Mouse (Mus musculus): ENCODE results near the gene Terb1. TPM values are rescaled to one million over a fixed set of nuclear protein-coding genes. Genes with fewer than 3 reads are reported as not detected.

Terb1 gene
- polyA plus RNA-seq, 1 experiment from 2014 or later = 0.41 TPM

- H3K9me3 ChIP-seq = no peaks in the 10 kb centered on the region
- H3K4me1 ChIP-seq (replicated peaks) = peaks cover 11% of the 10 kb centered on the region
- H3K4me3 ChIP-seq (replicated peaks) = no peak overlapping the region
- WGBS = 59% methylated on average over 6 of the region's 6 CpGs
- H3K9ac ChIP-seq = no peak overlapping the region
- no peak overlapping the region for H3K4me2 ChIP-seq (replicated peaks)
- no peaks in the 10 kb centered on the region for H3K36me3 ChIP-seq
- ATAC-seq = no peak
- H3K27ac ChIP-seq = no peak overlapping the region
- H3K27me3 ChIP-seq (replicated peaks) = no peaks in the 10 kb centered on the region
Observed at GRCm38 (mm10) chr8:104445248-104445647, 64.5 kb downstream of the Terb1 start.

- Histone ChIP-seq H3K4me3 (replicated peaks) (peak overlapping the region; percentile 96), H3K9ac (no peak overlapping the region), H3K27me3 (replicated peaks) (no peaks in the 10 kb centered on the region), H3K4me2 (replicated peaks) (peak overlapping the region; percentile 70; the same call in 1 of the 2 replicates), H3K4me1 (replicated peaks) (peaks cover 11% of the 10 kb centered on the region), H3K27ac (no peak overlapping the region), H3K36me3 (peaks cover 6% of the 10 kb centered on the region; the same call in 1 of the 2 replicates), H3K9me3 (no peaks in the 10 kb centered on the region)
- peak; percentile 10 for ATAC-seq
- 68% methylated on average over 7 of the region's 7 CpGs for WGBS
Observed at GRCm38 (mm10) chr8:104443125-104443679, 66.5 kb downstream of the Terb1 start.

- Histone ChIP-seq H3K4me2 (replicated peaks) (peak within 1 kb of the TSS; percentile 70), H3K4me1 (replicated peaks) (peaks cover 11% of the 10 kb centered on the region), H3K9me3 (no peaks in the 10 kb centered on the region), H3K36me3 (peaks cover 10% of the 10 kb centered on the region; the same call in 1 of the 2 replicates), H3K9ac (peak within 1 kb of the TSS; percentile 88), H3K27me3 (replicated peaks) (no peaks in the 10 kb centered on the region), H3K4me3 (replicated peaks) (peak within 1 kb of the TSS; percentile 96), H3K27ac (peak within 1 kb of the TSS; percentile 85)
- peak; percentile 91 for ATAC-seq
- WGBS = under 1% methylated on average over 74 of the region's 75 CpGs
Observed at GRCm38 (mm10) chr8:104442299-104443124, 67.2 kb downstream of the Terb1 start, which contains the start of gene Dync1li2. Gene Dync1li2 (minus strand): TSS chr8:104443047.

- WGBS = 53% methylated on average over 7 of the region's 7 CpGs
- H3K4me1 ChIP-seq (replicated peaks) = peaks cover 11% of the 10 kb centered on the region
- peak overlapping the region; percentile 70 for H3K4me2 ChIP-seq (replicated peaks)
- H3K27ac ChIP-seq = 0 out of 2 replicates have a peak overlapping the region, but pooled peaks have one; percentile 85
- peak overlapping the region; percentile 96 for H3K4me3 ChIP-seq (replicated peaks)
- no peaks in the 10 kb centered on the region for H3K27me3 ChIP-seq (replicated peaks)
- peak overlapping the region; percentile 88 for H3K9ac ChIP-seq
- ATAC-seq = no peak
- peaks cover 16% of the 10 kb centered on the region; the same call in 1 of the 2 replicates for H3K36me3 ChIP-seq
- no peaks in the 10 kb centered on the region for H3K9me3 ChIP-seq
Observed at GRCm38 (mm10) chr8:104441613-104442012, 68.1 kb downstream of the Terb1 start.

- no peak overlapping the region for H3K4me3 ChIP-seq (replicated peaks)
- peaks cover 21% of the 10 kb centered on the region for H3K36me3 ChIP-seq
- H3K9me3 ChIP-seq = no peaks in the 10 kb centered on the region
- peaks cover 16% of the 10 kb centered on the region for H3K4me1 ChIP-seq (replicated peaks)
- no peaks in the 10 kb centered on the region for H3K27me3 ChIP-seq (replicated peaks)
- WGBS = 91% methylated on average over 8 of the region's 8 CpGs
- no peak overlapping the region for H3K4me2 ChIP-seq (replicated peaks)
- H3K27ac ChIP-seq = no peak overlapping the region
- no peak for ATAC-seq
- no peak overlapping the region for H3K9ac ChIP-seq
Observed at GRCm38 (mm10) chr8:104439461-104439860, 70.2 kb downstream of the Terb1 start.

GRCm38 (mm10) chr8:104437494-104438135 is 72.1 kb downstream of the Terb1 start:
- H3K4me1 ChIP-seq (replicated peaks) = peaks cover 16% of the 10 kb centered on the region
- no peak overlapping the region for H3K27ac ChIP-seq
- peaks cover 27% of the 10 kb centered on the region for H3K36me3 ChIP-seq
- H3K4me3 ChIP-seq (replicated peaks) = no peak overlapping the region
- no peak overlapping the region for H3K4me2 ChIP-seq (replicated peaks)
- no peak overlapping the region for H3K9ac ChIP-seq
- no peaks in the 10 kb centered on the region for H3K27me3 ChIP-seq (replicated peaks)
- 87% methylated on average over 13 of the region's 13 CpGs for WGBS
- no peaks in the 10 kb centered on the region for H3K9me3 ChIP-seq
- no peak for ATAC-seq

GRCm38 (mm10) chr8:104436591-104436990 is 73.1 kb downstream of the Terb1 start:
- Histone ChIP-seq H3K36me3 (peaks cover 37% of the 10 kb centered on the region), H3K27me3 (replicated peaks) (no peaks in the 10 kb centered on the region), H3K4me3 (replicated peaks) (no peak overlapping the region), H3K4me1 (replicated peaks) (peaks cover 12% of the 10 kb centered on the region), H3K27ac (peak overlapping the region; percentile 29), H3K9ac (no peak overlapping the region), H3K4me2 (replicated peaks) (no peak overlapping the region), H3K9me3 (no peaks in the 10 kb centered on the region)
- WGBS = 93% methylated on average over 4 of the region's 4 CpGs
- no peak for ATAC-seq

GRCm38 (mm10) chr8:104436038-104436437 is 73.7 kb downstream of the Terb1 start:
- Histone ChIP-seq H3K9ac (no peak overlapping the region), H3K4me1 (replicated peaks) (peaks cover 7% of the 10 kb centered on the region), H3K36me3 (peaks cover 42% of the 10 kb centered on the region), H3K27ac (peak overlapping the region; percentile 29), H3K4me2 (replicated peaks) (no peak overlapping the region), H3K9me3 (no peaks in the 10 kb centered on the region), H3K4me3 (replicated peaks) (no peak overlapping the region), H3K27me3 (replicated peaks) (no peaks in the 10 kb centered on the region)
- ATAC-seq = peak; percentile 87
- 48% methylated on average over 12 of the region's 12 CpGs for WGBS

- no peak overlapping the region for H3K9ac ChIP-seq
- peaks cover 50% of the 10 kb centered on the region for H3K36me3 ChIP-seq
- no peak overlapping the region for H3K4me2 ChIP-seq (replicated peaks)
- no peak for ATAC-seq
- H3K9me3 ChIP-seq = no peaks in the 10 kb centered on the region
- H3K4me3 ChIP-seq (replicated peaks) = no peak overlapping the region
- 88% methylated on average over 18 of the region's 18 CpGs for WGBS
- no peak overlapping the region for H3K27ac ChIP-seq
- H3K27me3 ChIP-seq (replicated peaks) = no peaks in the 10 kb centered on the region
- H3K4me1 ChIP-seq (replicated peaks) = 0 out of 2 replicates have a peak, but pooled peaks cover 4% of the 10 kb centered on the region
Observed at GRCm38 (mm10) chr8:104434826-104435354, 74.8 kb downstream of the Terb1 start.

- Histone ChIP-seq H3K4me3 (replicated peaks) (no peak overlapping the region), H3K9ac (no peak overlapping the region), H3K27me3 (replicated peaks) (no peaks in the 10 kb centered on the region), H3K36me3 (peaks cover 51% of the 10 kb centered on the region), H3K4me2 (replicated peaks) (no peak overlapping the region), H3K9me3 (no peaks in the 10 kb centered on the region), H3K4me1 (replicated peaks) (0 out of 2 replicates have a peak, but pooled peaks cover 4% of the 10 kb centered on the region), H3K27ac (no peak overlapping the region)
- peak; percentile 65; the same call in 1 of the 2 replicates for ATAC-seq
- WGBS = 74% methylated on average over 4 of the region's 4 CpGs
Observed at GRCm38 (mm10) chr8:104434275-104434674, 75.4 kb downstream of the Terb1 start.

GRCm38 (mm10) chr8:104433191-104433842 is 76.4 kb downstream of the Terb1 start:
- Histone ChIP-seq H3K27ac (no peak overlapping the region), H3K9me3 (no peaks in the 10 kb centered on the region), H3K36me3 (peaks cover 49% of the 10 kb centered on the region), H3K4me2 (replicated peaks) (no peak overlapping the region), H3K4me3 (replicated peaks) (no peak overlapping the region), H3K27me3 (replicated peaks) (no peaks in the 10 kb centered on the region), H3K9ac (no peak overlapping the region), H3K4me1 (replicated peaks) (0 out of 2 replicates have a peak, but pooled peaks cover 4% of the 10 kb centered on the region)
- no peak for ATAC-seq
- 96% methylated on average over 5 of the region's 5 CpGs for WGBS
